Mouse (Mus musculus) frontal cortex, postnatal 10 days (tissue): ENCODE data around the gene Olfr995.

ENCODE experiments used
- DNase-seq, 2 experiments: peaks; one replicate each; pipeline ENCODE4 v3.0.0; 2022; ENCODE audit warnings: low spot score in 2 of 2, mixed read lengths in 1 of 2

Gene Olfr995

DNA sequence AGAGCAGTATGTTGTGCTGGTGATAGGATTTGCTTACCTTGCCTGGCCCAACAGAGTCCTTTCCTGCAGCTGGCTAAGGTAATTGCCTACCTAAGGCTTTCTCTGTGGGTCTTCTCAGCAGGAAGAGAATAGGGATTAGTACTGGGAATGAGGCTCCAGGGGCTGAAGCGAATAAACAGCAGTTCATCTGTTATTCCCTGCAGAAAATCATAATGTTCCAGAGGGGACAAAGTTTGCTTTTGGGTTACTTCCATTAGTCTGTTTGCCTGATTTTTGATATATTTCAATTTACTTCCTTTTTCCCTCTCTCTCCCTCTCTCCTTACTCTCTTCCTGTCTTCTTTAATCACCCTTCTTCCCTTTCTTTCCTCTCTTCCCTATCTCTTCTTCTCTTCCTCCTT is at the start of gene Olfr995:
Gene Olfr995, minus strand, starts transcription at position 101 of the 400 bp plus-strand sequence.
- DNase-seq: no peak

DNA sequence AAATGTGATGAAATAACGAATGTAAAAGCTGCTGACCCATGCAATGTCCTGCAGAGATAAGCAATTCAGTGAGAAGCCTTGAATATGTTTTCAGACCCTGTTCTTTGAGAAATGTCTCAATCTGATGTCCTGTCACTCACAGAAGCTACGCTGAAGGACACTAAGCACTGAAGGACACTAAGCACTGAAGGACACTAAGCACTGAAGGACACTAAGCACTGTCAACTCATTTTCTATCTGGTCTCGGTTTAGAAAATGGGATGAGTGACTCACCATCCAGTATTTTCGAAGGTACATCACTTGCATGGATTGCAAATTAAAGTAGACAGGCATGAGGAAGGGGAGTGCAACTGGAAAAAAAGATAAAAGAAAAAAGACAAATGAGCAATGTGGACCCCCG is 47.0 kb upstream of the Olfr995 start:
- DNase-seq: no peak

DNA sequence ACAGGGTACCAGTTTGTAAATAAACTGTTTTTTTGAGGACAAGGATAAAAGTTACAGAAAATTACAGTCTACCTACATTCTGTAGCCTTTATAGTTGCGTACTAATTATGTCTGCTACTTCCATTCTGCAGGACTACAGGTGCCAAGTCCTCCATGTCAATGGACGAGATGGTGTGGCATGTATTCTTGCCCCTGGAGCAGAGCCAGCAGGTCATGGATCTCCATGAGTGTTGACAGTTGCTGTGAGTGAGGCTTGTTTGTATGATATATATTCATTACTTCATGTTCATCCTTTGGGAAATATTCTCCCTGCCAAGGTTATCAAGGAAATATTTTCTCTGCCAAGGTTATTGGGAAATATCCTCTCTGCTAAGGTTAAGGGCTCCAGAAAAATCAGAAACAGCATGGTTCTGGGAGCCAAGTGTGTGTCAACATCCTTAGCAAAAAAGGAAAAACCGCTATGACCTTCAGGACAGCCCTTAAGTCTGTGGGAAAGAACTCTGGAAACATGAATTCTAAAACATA is 23.4 kb upstream of the Olfr995 start:
- no peak for DNase-seq

DNA sequence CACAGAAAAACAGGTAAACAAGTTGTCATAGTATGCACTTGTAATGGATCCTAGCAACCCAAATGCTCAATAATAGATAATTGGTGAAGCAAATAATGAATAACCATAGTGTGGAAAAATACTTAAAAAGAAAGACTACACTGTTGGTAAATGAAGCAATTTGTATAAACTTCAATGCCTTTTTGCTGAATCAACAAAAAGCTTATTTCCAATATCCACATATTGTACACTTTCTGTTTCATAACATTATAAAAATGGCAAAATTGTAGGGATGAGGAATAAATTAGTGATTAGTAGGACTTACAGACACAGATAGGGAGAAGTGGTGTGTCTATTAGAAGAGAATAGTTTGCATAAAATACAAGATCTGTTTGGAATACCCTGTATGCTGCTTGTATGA is 893 bp downstream of the Olfr995 start:
- no peak for DNase-seq

DNA sequence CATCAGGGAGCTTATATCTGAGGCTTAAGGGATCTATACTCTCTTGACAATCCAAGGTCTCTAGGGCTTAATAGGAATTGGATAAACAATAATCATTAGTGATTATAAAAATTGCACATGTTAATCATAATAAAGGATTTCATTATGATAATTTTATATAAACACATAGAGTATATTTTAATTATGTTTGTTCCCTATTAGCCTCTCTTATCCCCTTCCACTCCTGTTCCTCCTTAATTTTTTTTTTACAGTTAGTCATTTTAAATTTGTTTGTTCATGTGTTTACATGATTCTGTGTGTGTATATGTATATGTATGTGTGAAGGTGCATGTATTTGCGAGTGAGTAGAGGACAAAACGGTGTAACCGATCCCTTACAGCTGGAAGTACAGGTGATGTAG is 7.1 kb downstream of the Olfr995 start, which contains the start of gene Olfr994:
Gene Olfr994, minus strand, starts transcription at position 101 of the 400 bp plus-strand sequence.
- no peak for DNase-seq

DNA sequence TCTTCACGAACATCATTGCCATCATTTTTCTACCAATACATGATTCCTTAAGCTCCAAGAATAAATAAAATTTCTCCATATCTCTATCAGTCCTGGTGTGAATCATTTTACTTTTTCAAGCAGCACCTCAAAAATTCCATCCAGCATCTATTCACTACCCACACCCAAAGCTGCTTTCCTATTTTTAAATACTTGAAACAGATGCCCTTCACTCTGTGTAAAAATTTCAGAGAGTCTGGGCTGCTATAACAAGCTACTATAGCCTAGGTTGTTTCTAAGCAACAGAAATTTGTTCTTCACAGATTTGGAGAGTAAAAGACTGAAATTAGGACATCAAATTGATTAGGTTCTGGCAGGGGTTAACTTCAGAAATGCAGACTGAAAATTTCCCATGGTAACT is 17.5 kb downstream of the Olfr995 start:
- DNase-seq: no peak

DNA sequence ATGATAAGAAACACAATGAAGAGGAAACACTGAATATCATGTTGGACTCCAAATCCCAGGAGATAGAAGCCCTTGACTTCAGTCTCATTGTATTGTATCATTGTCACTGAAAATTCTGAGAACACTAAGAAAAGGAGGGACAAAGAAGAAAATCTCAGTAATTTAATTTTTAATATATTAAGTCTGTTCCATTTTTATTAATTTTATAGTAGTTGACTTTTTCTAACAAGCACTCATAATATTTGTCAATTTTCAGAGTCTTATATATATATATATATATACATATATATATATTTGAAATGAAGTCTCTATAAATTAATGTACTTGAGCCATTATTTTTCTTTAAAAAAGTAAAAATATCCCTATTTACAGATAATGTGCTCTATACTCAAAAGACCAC is 28.7 kb downstream of the Olfr995 start, which contains the start of gene Olfr993:
Gene Olfr993, minus strand, starts transcription at position 101 of the 400 bp plus-strand sequence.
- DNase-seq: no peak

DNA sequence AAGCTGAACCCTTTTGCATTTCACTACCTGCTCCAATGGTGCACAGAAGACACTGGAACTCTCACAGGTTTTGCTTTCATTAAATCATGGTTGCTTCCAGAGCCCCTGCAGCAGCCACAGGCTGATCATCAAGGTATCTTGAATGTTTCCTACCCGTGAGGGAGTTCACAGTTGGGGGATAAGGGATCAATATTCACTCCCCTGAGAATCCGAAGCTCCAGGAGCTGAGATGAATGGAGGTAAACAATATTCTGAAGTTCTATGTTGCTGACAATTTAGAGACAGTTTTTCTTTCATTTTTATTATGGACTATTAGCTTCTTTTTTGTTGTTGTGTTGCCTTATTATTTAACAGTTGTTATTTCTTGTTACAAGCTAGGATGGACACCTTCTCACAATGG is 34.1 kb downstream of the Olfr995 start, which contains the start of gene Olfr992:
Gene Olfr992, minus strand, starts transcription at position 101 of the 400 bp plus-strand sequence.
- DNase-seq: no peak
